Mouse (Mus musculus) lung, adult 2 months (tissue): Measurements from ENCODE around the gene Zcwpw1. TPM values are rescaled to one million over a fixed set of nuclear protein-coding genes. Genes with fewer than 3 reads are reported as not detected.
A peak's percentile ranks its signal among the peaks of the same experiment; 100 is the strongest.

Source experiments
- DNase-seq: peaks from one replicate; pipeline ENCODE4 v3.0.0; 2022
- H3K4me1 ChIP-seq: fragments of 200-500 bp; 2 replicates; pipeline ENCODE4 v1.6.1; 2011; ENCODE audit warnings: low read length; ENCODE audit not compliant: control insufficient read depth, insufficient read depth
- H3K4me3 ChIP-seq: fragments of 200-500 bp; replicated peaks from 2 replicates; pipeline ENCODE3; 2011; ENCODE audit warnings: low read depth, mild to moderate bottlenecking, control low read depth, low read length; ENCODE audit errors: extremely low read depth
- CTCF ChIP-seq: fragments of 200-500 bp; IDR thresholded peaks from 2 replicates; pipeline ENCODE4 v1.5.1; 2011; ENCODE audit warnings: mild to moderate bottlenecking, low read length, control low read depth; ENCODE audit not compliant: insufficient read depth
- POLR2A ChIP-seq: fragments of 200-500 bp; IDR thresholded peaks from 2 replicates; pipeline ENCODE4 v1.6.1; 2011; ENCODE audit warnings: low read depth, mild to moderate bottlenecking, control low read depth, low read length, borderline replicate concordance; ENCODE audit errors: extremely low read depth
- WGBS: fragments of 180-500 bp; shearing (Covaris S2); methylation state at CpG from one replicate; pipeline ENCODE4 v1.1.7; 2018; 5-methylcytosine and 5-hydroxymethylcytosine counted together
- polyA plus RNA-seq: library from polyadenylated mRNA; depleted of rRNA; stranded (reverse); fragments of >200 nt; gene quantifications from 2 replicates; pipeline ENCODE4 v1.2.3, GENCODE M21; 2012; rRNA removed

Zcwpw1 gene
- 0.49 and 0.60 TPM in 2 replicates for polyA plus RNA-seq

DNA sequence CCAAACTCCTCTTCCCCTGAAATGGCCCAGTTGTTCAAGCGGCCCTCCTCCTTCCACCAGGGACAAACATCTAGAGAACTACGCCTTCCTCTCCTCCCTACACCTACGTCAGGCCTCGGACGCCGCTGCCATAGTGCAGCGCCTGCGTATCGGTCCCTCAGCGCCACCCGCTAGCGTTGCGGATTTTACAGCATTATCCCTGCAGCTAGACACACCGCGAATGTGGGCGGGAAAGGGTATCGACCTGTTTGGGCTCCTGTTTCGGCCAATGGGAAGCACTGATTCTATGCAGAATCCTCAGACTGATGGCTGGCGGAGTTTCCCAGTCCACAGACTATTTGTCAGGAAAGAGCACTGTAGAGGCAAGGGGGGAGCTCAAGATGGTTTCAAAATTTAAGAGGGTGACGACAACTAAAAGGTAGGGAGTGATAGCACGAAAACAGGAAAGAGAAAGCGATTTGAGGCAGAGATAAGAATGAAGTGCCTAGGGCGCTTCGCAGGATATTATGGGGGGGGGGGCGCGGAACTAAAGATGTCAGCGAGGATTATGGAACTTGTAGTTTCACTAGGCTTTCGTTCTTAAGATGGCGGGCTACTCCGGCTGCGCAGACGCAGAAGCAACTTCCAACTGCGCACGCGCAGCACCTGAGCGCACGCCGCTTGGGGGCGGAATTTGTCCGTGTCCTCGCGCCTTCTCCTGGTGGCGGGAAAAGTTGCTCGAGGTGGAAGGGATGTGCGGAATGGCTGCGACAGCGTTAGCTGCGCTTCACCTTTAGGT, at the start of gene Zcwpw1, which contains the start of gene Mepce:
TSS of gene Zcwpw1 (plus strand) at position 648 of the 778 bp plus-strand sequence.
TSS of gene Mepce (minus strand) at position 505 of the 778 bp plus-strand sequence.
- H3K4me1 ChIP-seq, result peaks cover 21% of the 10 kb centered on the region
- TF ChIP-seq POLR2A, result peak; percentile 92; the same call in 1 of the 2 replicates
- peak; percentile 71 for TF ChIP-seq CTCF
- WGBS, result under 1% methylated on average over 48 of the region's 48 CpGs
- peak; percentile 93 for DNase-seq
- peak within 1 kb of the TSS; percentile 93 for H3K4me3 ChIP-seq

GRCm38 (mm10) chr5:137738516-137738915, 49.1 kb upstream of the Zcwpw1 start:
- 70% methylated on average over 5 of the region's 5 CpGs for WGBS
- H3K4me3 ChIP-seq, result no peak overlapping the region
- no peaks in the 10 kb centered on the region for H3K4me1 ChIP-seq
- TF ChIP-seq POLR2A, result no peak
- TF ChIP-seq CTCF, result no peak
- DNase-seq, result no peak

DNA sequence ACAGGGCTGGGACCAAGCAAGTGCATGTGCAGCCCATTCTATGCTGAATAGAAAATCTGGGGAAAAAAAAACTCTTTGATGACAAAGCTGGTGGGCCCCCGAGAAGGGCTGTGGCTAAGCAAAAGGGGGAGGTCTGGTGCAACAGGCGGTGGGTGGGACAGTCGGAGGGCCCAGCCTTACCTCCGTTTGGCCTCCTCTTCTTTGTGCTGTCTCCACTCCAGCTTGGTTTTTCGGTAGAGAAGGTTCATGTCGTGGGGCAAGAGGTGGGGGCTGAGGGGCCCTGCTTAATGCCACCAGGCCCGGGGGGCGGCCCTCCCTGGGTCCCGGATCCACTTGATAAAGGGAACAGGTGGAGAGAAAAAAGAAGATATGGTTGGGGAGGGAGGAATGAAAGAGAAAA, 48.1 kb upstream of the Zcwpw1 start:
- Histone ChIP-seq H3K4me3 (no peak overlapping the region), H3K4me1 (no peaks in the 10 kb centered on the region)
- 85% methylated on average over 9 of the region's 9 CpGs for WGBS

GRCm38 (mm10) chr5:137740506-137740905, 47.1 kb upstream of the Zcwpw1 start:
- TF ChIP-seq POLR2A, result no peak
- no peak for TF ChIP-seq CTCF
- Histone ChIP-seq H3K4me3 (no peak overlapping the region), H3K4me1 (no peaks in the 10 kb centered on the region)
- no peak for DNase-seq
- 52% methylated on average over 11 of the region's 11 CpGs for whole genome bisulfite sequencing

More for the DNA sequence above, 48.1 kb upstream of the Zcwpw1 start:
- TF ChIP-seq CTCF (no peak), POLR2A (no peak)
- no peak for DNase-seq

GRCm38 (mm10) chr5:137741023-137741931, 46.3 kb upstream of the Zcwpw1 start, which contains the start of gene Nyap1:
TSS of gene Nyap1 (minus strand) at chr5:137741607.
- H3K4me1 ChIP-seq, result no peaks in the 10 kb centered on the region
- TF ChIP-seq POLR2A (peak; percentile 51; the same call in 1 of the 2 replicates), CTCF (peak; percentile 31; the same call in 1 of the 2 replicates)
- under 1% methylated on average over 71 of the region's 71 CpGs for WGBS
- peak within 1 kb of the TSS; percentile 52 for H3K4me3 ChIP-seq
- peak; percentile 81 for DNase-seq

DNA sequence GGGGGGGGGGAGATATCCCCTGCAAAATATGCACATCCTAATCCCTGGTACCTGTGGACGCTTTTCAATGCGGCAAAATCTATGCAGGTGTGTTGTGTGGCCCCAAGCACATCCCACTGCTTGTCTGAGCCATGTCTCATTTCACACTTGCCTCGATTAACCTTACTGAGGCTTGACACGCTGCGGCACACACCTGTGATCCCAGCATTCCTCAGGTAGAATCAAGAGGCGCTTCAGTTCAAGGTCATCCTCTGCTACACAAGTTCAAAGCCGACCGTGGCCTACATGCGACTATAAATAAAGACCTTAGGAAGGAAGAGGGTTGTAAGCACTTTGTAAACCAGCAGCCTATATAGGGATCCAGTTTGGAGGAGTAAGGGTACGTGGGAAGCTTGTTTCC, 45.5 kb upstream of the Zcwpw1 start:
- WGBS, result 59% methylated on average over 10 of the region's 10 CpGs
- no peak overlapping the region for H3K4me3 ChIP-seq
- H3K4me1 ChIP-seq, result no peaks in the 10 kb centered on the region
- TF ChIP-seq CTCF, result no peak
- TF ChIP-seq POLR2A, result no peak
- DNase-seq, result no peak

DNA sequence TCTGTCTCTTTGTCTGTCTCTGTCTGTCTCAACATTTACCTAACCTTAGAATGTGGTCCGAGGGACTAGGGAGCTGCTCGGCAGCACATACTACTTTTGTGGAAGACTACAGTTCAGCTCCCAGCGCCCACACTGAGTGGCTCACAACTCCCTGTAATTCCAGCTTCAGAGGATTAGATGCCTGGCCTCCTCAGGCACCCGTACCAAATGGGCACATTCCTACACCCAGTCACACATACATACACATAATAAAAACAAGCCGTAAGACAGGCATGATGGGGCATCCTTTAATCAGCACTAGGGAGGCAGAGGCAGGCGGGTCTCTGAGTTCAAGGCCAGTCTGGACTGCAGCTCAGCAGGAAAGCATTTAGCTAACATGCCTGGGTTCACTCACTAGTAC, 44.8 kb upstream of the Zcwpw1 start:
- H3K4me3 ChIP-seq, result no peak overlapping the region
- DNase-seq, result no peak
- TF ChIP-seq POLR2A (no peak), CTCF (no peak)
- H3K4me1 ChIP-seq, result peaks cover 4% of the 10 kb centered on the region; the same call in 1 of the 2 replicates
- 94% methylated on average over 6 of the region's 6 CpGs for WGBS

- 84% methylated on average over 7 of the region's 7 CpGs for WGBS
- no peak for DNase-seq
- Histone ChIP-seq H3K4me3 (no peak overlapping the region), H3K4me1 (peaks cover 10% of the 10 kb centered on the region)
- TF ChIP-seq POLR2A (no peak), CTCF (no peak)
Measured at GRCm38 (mm10) chr5:137744197-137744596, 43.4 kb upstream of the Zcwpw1 start.

- DNase-seq, result peak; percentile 90
- TF ChIP-seq POLR2A (peak; percentile 92; the same call in 1 of the 2 replicates), CTCF (no peak)
- peaks cover 10% of the 10 kb centered on the region for H3K4me1 ChIP-seq
- WGBS, result 2% methylated on average over 28 of the region's 28 CpGs
- H3K4me3 ChIP-seq, result peak within 1 kb of the TSS; percentile 81
Measured at GRCm38 (mm10) chr5:137745214-137746171, 42.1 kb upstream of the Zcwpw1 start, which contains the start of gene Tsc22d4. TSS of gene Tsc22d4 (plus strand) at chr5:137745730.
